Mouse (Mus musculus) lung, embryonic 16.5 days (tissue): ENCODE data around the gene Kdm1a. TPM values are rescaled to one million over a fixed set of nuclear protein-coding genes. Genes with fewer than 3 reads are reported as not detected.
A peak's percentile ranks its signal among the peaks of the same experiment; 100 is the strongest.

Source experiments
- ATAC-seq: fragments of 200-750 bp; cut with Nextera tagmentation; 2 replicates; pipeline ENCODE4 v1.8.0; 2017; ENCODE audit warnings: low read depth, mild to moderate bottlenecking, moderate library complexity
- H3K27ac ChIP-seq: fragments of 300-500 bp; sonication (generic); 2 replicates; pipeline ENCODE4 v1.5.1; 2014; ENCODE audit warnings: mild to moderate bottlenecking, control low read depth, low read length
- H3K27me3 ChIP-seq: fragments of 300-500 bp; sonication (generic); 2 replicates; pipeline ENCODE4 v1.6.1; 2014; ENCODE audit warnings: low read depth, low read length, mixed read lengths; ENCODE audit not compliant: control insufficient read depth, insufficient read depth
- H3K36me3 ChIP-seq: fragments of 300-500 bp; sonication (generic); 2 replicates; pipeline ENCODE4 v1.6.1; 2014; ENCODE audit warnings: low read length; ENCODE audit not compliant: control insufficient read depth, insufficient read depth
- H3K4me1 ChIP-seq: fragments of 300-500 bp; sonication (generic); replicated peaks from 2 replicates; pipeline ENCODE4 v1.6.1; 2014; ENCODE audit warnings: low read length, mixed read lengths; ENCODE audit not compliant: control insufficient read depth, insufficient read depth
- H3K4me2 ChIP-seq: fragments of 300-500 bp; sonication (generic); 2 replicates; pipeline ENCODE4 v1.6.1; 2014; ENCODE audit warnings: low read depth, low read length, control low read depth
- H3K4me3 ChIP-seq: fragments of 300-500 bp; sonication (generic); 2 replicates; pipeline ENCODE4 v1.5.1; 2014; ENCODE audit warnings: mild to moderate bottlenecking, low read length, control low read depth
- H3K9ac ChIP-seq: fragments of 300-500 bp; sonication (generic); 2 replicates; pipeline ENCODE4 v1.6.1; 2014; ENCODE audit warnings: low read length, control low read depth
- H3K9me3 ChIP-seq: fragments of 300-500 bp; sonication (generic); 2 replicates; pipeline ENCODE4 v1.6.1; 2016; ENCODE audit warnings: low read length; ENCODE audit not compliant: control insufficient read depth
- WGBS: fragments of 180-500 bp; shearing (Covaris S2); extraction: QIAGEN DNeasy Blood & Tissue Kit; methylation state at CpG from one replicate; pipeline ENCODE4 v1.1.7; 2014; 5-methylcytosine and 5-hydroxymethylcytosine counted together
- polyA plus RNA-seq: library from polyadenylated mRNA; unstranded; fragments of >200 nt; fragmentation: Nextera tagmentation; extraction: Ambion mirVana; gene quantifications from 2 replicates; pipeline ENCODE4 v1.2.1, GENCODE M21; 2015

Gene Kdm1a
- polyA plus RNA-seq, 1 experiment from 2014 or later: 24.9 TPM

DNA sequence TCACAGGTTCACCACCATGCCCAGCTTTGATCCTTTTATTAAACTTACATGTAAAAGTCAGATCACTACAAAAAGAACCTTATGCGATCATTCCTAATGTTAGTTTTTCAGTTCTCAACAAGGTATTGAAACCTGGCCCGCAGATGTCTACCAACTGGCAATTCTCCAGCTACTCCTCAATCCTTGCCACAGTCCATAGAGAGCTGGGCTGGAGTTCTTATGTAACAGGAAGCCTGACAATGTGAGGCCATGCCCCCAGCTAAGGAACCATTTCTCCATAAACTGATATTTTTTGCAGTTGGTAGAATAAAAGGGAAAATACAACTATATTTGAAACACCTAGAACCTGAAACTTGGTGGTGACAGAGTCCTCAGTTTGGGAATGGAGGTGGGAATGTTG lies 42.8 kb downstream of the Kdm1a start:
- no peak overlapping the region for H3K4me2 ChIP-seq
- 67% methylated on average over 2 of the region's 2 CpGs for WGBS
- no peak overlapping the region for H3K4me3 ChIP-seq
- no peak overlapping the region for H3K27ac ChIP-seq
- H3K4me1 ChIP-seq: peaks cover 3% of the 10 kb centered on the region
- no peak overlapping the region for H3K9ac ChIP-seq
- H3K27me3 ChIP-seq: no peaks in the 10 kb centered on the region
- H3K36me3 ChIP-seq: peaks cover 32% of the 10 kb centered on the region
- no peak for ATAC-seq
- H3K9me3 ChIP-seq: no peaks in the 10 kb centered on the region

- peaks cover 37% of the 10 kb centered on the region for H3K36me3 ChIP-seq
- WGBS: 84% methylated on average over 2 of the region's 2 CpGs
- H3K4me1 ChIP-seq: peaks cover 3% of the 10 kb centered on the region
- no peak for ATAC-seq
- H3K4me3 ChIP-seq: no peak overlapping the region
- no peaks in the 10 kb centered on the region for H3K27me3 ChIP-seq
- H3K27ac ChIP-seq: no peak overlapping the region
- no peak overlapping the region for H3K9ac ChIP-seq
- H3K4me2 ChIP-seq: no peak overlapping the region
- H3K9me3 ChIP-seq: no peaks in the 10 kb centered on the region
Measured at GRCm38 (mm10) chr4:136557638-136558037, 44.9 kb downstream of the Kdm1a start.

GRCm38 (mm10) chr4:136553108-136553507 lies 49.4 kb downstream of the Kdm1a start:
- H3K4me3 ChIP-seq: no peak overlapping the region
- H3K4me1 ChIP-seq: no peaks in the 10 kb centered on the region
- 74% methylated on average over 1 of the region's 1 CpGs for WGBS
- ATAC-seq: no peak
- H3K9me3 ChIP-seq: no peaks in the 10 kb centered on the region
- H3K9ac ChIP-seq: no peak overlapping the region
- peaks cover 45% of the 10 kb centered on the region for H3K36me3 ChIP-seq
- no peaks in the 10 kb centered on the region for H3K27me3 ChIP-seq
- H3K4me2 ChIP-seq: no peak overlapping the region
- no peak overlapping the region for H3K27ac ChIP-seq

- no peak for ATAC-seq
- Histone ChIP-seq H3K9me3 (no peaks in the 10 kb centered on the region), H3K27ac (peak overlapping the region; percentile 25; the same call in 1 of the 2 replicates), H3K4me3 (no peak overlapping the region), H3K9ac (no peak overlapping the region), H3K4me2 (no peak overlapping the region), H3K27me3 (no peaks in the 10 kb centered on the region), H3K4me1 (no peaks in the 10 kb centered on the region), H3K36me3 (peaks cover 30% of the 10 kb centered on the region)
- 59% methylated on average over 1 of the region's 1 CpGs for WGBS
Measured at GRCm38 (mm10) chr4:136548381-136548801, 54.1 kb downstream of the Kdm1a start.

- 70% methylated on average over 1 of the region's 1 CpGs for WGBS
Measured at GRCm38 (mm10) chr4:136547721-136548120, 54.8 kb downstream of the Kdm1a start.

GRCm38 (mm10) chr4:136546279-136547045 lies 56.1 kb downstream of the Kdm1a start:
- H3K4me2 ChIP-seq: no peak overlapping the region
- peaks cover 20% of the 10 kb centered on the region for H3K36me3 ChIP-seq
- WGBS: 39% methylated on average over 3 of the region's 3 CpGs
- no peaks in the 10 kb centered on the region for H3K4me1 ChIP-seq
- H3K9ac ChIP-seq: no peak overlapping the region
- no peak overlapping the region for H3K27ac ChIP-seq
- ATAC-seq: no peak
- H3K4me3 ChIP-seq: no peak overlapping the region
- no peaks in the 10 kb centered on the region for H3K27me3 ChIP-seq
- H3K9me3 ChIP-seq: no peaks in the 10 kb centered on the region

More at GRCm38 (mm10) chr4:136547721-136548120, 54.8 kb downstream of the Kdm1a start:
- Histone ChIP-seq H3K36me3 (peaks cover 28% of the 10 kb centered on the region), H3K27me3 (no peaks in the 10 kb centered on the region), H3K9me3 (no peaks in the 10 kb centered on the region), H3K9ac (no peak overlapping the region), H3K4me1 (no peaks in the 10 kb centered on the region), H3K4me2 (no peak overlapping the region), H3K27ac (no peak overlapping the region), H3K4me3 (no peak overlapping the region)
- ATAC-seq: no peak

GRCm38 (mm10) chr4:136545151-136545550 lies 57.4 kb downstream of the Kdm1a start:
- Histone ChIP-seq H3K9me3 (no peaks in the 10 kb centered on the region), H3K4me2 (no peak overlapping the region), H3K36me3 (peaks cover 12% of the 10 kb centered on the region), H3K27me3 (no peaks in the 10 kb centered on the region), H3K4me3 (no peak overlapping the region), H3K4me1 (no peaks in the 10 kb centered on the region), H3K9ac (no peak overlapping the region), H3K27ac (no peak overlapping the region)
- 92% methylated on average over 3 of the region's 3 CpGs for WGBS
- no peak for ATAC-seq

DNA sequence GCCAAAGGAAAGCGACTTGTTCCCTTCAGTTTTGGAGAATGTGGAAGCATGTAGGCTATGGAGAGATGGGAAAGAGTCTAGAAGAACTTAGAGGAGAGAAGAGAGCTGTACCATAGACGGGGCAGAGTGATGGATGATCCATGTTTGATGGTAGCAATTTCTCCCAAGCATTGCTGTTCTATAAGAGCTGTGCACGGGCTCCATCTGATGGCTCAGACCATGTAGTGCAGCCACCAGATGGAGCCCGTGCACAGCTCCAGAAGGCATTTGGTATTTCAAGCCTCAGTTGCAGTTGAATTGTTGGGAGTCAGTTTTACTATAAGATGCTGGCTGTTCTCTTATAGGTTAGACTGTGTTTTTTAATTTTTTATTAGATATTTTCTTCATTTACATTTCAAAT lies 76.1 kb downstream of the Kdm1a start:
- Histone ChIP-seq H3K4me3 (no peak overlapping the region), H3K4me2 (no peak overlapping the region), H3K4me1 (no peaks in the 10 kb centered on the region), H3K9me3 (no peaks in the 10 kb centered on the region; the same call in 1 of the 2 replicates), H3K27ac (no peak overlapping the region), H3K27me3 (no peaks in the 10 kb centered on the region), H3K9ac (no peak overlapping the region), H3K36me3 (no peaks in the 10 kb centered on the region)
- peak; percentile 75 for ATAC-seq
- 15% methylated on average over 4 of the region's 4 CpGs for WGBS

GRCm38 (mm10) chr4:136524309-136524708 lies 78.2 kb downstream of the Kdm1a start:
- Histone ChIP-seq H3K27ac (no peak overlapping the region), H3K4me3 (no peak overlapping the region), H3K4me1 (no peaks in the 10 kb centered on the region), H3K9me3 (no peaks in the 10 kb centered on the region; the same call in 1 of the 2 replicates), H3K9ac (no peak overlapping the region), H3K27me3 (no peaks in the 10 kb centered on the region), H3K4me2 (no peak overlapping the region), H3K36me3 (no peaks in the 10 kb centered on the region)
- WGBS: 79% methylated on average over 2 of the region's 2 CpGs
- no peak for ATAC-seq
